Mouse (Mus musculus): ENCODE data around the gene Atp13a1.

Gene Atp13a1

GRCm38 (mm10) chr8:69801796-69802195 lies 10.8 kb downstream of the Atp13a1 start:
- no peak for DNase-seq

DNA sequence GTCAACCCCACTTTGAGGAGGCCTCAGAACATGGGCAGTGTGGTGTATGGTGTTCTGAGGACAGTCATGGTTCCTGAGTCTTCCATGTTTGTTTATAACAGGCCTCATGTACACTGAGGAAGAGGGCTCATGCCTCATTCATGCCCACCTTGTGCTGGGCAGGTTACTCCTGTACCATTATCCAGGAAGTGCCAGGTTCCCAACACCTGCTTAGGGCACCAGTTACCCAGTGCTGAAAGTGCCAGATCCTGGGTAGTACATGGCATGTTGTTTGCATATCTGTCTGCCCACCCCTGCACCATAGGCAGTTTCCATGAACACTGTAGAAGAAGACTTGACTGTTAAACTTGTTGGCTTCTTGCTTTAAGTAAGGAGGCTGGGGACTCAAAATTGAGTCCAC lies 11.3 kb downstream of the Atp13a1 start:
- DNase-seq, result no peak

DNA sequence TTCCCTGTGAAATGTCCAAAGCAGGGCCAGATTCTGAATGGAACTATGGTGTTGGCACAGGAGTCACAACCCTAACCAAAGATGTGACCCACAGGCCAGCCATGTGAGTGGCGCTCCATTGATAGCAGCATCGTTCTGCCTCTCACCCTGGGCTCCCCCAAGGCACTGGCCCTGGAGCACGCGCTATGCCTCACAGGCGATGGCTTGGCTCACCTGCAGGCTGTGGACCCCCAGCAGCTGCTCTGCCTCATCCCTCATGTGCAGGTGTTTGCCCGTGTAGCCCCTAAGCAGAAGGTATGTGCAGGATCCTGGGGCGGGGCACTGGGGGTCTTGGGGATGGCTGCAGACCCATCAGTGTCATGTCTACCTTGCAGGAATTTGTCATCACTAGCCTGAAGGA lies 12.4 kb downstream of the Atp13a1 start:
- DNase-seq, result no peak

- no peak for DNase-seq
Observed at GRCm38 (mm10) chr8:69804537-69804936, 13.6 kb downstream of the Atp13a1 start.

GRCm38 (mm10) chr8:69805086-69805485 lies 14.1 kb downstream of the Atp13a1 start:
- no peak for DNase-seq

DNA sequence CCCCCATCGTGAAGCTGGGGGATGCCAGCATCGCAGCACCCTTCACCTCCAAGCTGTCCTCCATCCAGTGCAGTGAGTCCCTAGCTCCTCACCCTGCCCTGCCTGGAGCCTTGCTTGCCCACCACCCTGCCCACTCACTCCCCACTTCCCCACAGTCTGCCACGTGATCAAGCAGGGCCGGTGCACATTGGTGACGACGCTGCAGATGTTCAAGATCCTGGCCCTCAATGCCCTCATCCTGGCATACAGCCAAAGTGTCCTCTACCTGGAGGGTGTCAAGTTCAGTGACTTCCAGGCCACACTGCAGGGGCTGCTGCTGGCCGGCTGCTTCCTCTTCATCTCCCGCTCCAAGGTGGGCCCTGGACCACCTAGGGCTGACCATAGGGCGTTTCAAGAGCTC lies 14.5 kb downstream of the Atp13a1 start:
- no peak for DNase-seq

DNA sequence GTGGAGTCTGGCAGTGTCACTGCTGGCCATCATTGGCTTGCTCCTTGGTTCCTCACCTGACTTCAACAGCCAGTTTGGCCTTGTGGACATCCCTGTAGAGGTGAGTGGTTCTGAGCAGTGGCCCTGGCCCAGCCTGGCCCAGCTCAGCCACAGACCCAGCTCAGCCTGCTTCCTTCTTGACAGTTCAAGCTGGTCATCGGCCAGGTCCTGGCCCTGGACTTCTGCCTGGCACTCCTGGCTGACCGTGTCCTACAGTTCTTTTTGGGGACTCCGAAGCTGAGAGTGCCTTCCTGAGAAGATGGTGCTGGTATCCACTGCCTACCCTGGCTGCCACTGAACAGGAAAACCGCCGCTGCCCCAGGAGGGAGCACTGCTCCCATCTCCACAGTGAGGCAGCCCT lies 16.3 kb downstream of the Atp13a1 start:
- no peak for DNase-seq

- DNase-seq, result no peak
Observed at GRCm38 (mm10) chr8:69808094-69808863, 17.3 kb downstream of the Atp13a1 start, which contains the start of gene Gmip. Gmip (plus strand) TSS chr8:69808679.

DNA sequence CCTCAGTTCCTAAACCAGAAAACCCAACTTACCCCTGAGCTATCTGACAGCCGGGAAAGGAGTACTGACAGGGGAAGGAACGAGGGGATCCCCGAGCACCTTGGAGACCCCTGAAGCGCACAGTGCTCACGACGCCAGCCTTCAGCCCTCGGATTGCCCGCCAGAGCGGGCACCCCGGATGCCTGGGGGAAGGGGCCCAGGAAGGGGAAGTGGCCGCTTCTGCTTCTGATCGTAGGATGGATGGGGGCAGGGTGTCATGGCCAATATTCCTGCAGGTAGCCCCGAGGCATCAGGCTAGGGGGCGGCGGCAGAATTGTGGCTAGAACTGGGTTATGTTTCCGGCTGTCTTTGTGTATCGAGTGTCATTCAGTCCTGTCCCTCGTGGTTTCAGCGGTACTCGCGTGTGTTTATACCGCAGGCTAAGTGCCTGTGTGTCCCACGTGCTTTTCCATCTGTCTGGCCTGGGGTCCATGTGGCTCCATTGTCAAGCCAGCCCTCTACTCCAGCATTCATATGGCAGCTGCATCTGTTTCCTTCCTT lies 18.0 kb downstream of the Atp13a1 start:
- DNase-seq, result no peak

DNA sequence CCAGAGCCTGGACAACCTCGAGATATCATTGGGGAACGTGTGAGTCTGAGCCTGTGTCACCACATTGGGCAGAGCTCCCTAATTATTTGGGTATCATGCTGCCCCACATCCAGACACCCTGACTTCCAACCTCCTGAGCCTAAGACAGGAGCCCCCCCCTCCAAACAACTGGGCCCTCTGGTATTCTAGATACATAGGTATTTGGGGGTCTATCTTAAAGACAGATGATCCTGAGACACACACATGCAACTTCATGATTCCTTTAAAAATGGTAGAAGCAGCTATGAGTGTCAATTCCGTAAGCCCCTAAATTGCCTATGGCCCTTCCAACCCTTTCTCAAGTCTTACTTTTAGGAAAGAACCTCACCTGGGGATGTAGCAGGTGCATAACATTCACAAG lies 18.9 kb downstream of the Atp13a1 start:
- no peak for DNase-seq

DNA sequence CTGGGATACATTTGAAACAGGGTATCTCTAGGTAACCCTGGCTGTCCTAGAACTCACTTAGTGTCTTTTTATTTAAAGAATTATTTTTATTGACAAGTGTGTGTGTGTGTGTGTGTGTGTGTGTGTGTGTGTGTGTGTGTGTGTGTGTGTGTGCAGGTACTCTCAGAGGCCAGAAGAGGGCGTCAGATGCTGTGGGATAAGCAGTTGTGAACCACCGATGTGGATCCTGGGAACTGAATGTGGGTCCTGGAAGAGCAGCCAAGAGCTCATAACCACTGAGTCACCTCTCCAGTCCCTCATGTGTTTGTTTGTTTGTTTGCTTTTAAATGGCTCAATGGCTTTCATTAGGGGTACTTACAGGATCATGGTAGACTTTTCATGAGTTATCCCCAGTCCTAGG lies 23.9 kb downstream of the Atp13a1 start:
- DNase-seq, result no peak

GRCm38 (mm10) chr8:69815396-69815795 lies 24.4 kb downstream of the Atp13a1 start:
- DNase-seq, result no peak

GRCm38 (mm10) chr8:69820466-69820865 lies 29.5 kb downstream of the Atp13a1 start:
- DNase-seq, result no peak

- no peak for DNase-seq
Observed at GRCm38 (mm10) chr8:69821971-69822385, 31.0 kb downstream of the Atp13a1 start.

- no peak for DNase-seq
Observed at GRCm38 (mm10) chr8:69822386-69823191, 31.6 kb downstream of the Atp13a1 start, which contains the start of gene Lpar2. Lpar2 (plus strand) TSS chr8:69822429.

DNA sequence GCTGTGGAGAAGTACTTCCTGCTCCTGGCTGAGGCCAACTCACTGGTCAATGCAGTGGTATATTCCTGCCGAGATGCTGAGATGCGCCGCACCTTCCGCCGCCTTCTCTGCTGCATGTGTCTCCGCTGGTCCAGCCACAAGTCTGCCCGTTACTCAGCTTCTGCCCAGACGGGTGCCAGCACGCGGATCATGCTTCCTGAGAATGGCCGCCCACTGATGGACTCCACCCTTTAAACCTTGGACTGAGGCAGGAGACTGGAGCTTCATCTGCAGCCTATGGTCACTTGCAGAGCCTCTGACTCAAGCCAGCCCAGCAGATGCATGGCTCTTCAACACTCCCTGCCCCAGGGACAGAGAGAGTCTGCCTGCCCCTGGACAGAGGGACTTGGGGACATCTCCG lies 35.4 kb downstream of the Atp13a1 start:
- DNase-seq, result no peak

- peak; percentile 86 for DNase-seq
Observed at GRCm38 (mm10) chr8:69832298-69832853, 41.4 kb downstream of the Atp13a1 start, which contains the start of gene Pbx4. Pbx4 (plus strand) TSS chr8:69832491.

DNA sequence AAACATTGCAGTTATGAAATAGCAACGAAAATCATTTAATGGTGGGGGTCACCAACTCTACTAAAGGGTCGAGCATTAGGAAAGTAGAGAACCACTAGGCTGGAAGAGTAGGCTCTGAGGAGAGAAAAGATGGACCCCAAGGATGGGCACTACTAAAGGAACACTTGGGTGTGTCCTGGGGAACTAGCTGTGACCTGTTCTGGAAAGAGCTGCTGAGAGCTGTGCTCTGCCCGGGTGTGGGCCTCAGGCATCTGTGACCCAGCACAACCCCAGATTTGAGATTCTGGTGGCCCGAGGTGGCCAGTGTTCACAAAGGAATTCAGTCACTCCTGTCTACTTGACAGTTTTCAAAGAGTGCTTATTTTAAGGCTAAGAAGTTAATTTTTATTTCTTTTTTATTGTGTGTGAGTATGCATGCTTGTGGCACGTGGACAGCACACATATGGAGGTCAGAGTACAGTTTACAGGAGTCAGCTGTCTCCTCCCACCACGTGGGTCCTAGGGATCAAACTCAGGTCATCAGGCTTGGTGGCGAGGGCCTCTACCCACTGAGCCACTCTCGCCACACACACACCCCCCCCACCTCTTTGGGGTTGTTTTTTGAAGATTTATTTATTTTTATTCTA lies 46.2 kb downstream of the Atp13a1 start:
- DNase-seq, result no peak

- no peak for DNase-seq
Observed at GRCm38 (mm10) chr8:69847167-69848065, 56.5 kb downstream of the Atp13a1 start.

DNA sequence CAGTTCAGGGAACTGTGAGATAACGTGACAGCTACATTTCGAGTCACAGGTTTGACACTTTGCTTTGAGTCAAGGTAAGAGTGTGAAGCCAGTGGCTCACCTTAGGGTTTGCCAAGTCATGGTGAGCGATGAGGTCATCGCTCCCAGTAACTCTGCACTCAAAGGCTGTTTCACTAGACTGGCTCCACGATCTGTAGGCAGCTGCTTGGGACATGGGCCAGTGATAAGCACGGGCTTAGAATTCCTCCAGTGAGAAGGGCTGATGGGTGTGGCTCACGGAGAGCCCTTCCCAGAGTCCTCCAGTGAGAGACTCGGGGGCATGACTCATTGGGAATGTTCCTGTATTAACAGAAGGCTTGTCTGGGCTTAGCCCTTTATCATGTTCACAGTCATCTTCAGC lies 58.0 kb downstream of the Atp13a1 start:
- DNase-seq, result no peak

DNA sequence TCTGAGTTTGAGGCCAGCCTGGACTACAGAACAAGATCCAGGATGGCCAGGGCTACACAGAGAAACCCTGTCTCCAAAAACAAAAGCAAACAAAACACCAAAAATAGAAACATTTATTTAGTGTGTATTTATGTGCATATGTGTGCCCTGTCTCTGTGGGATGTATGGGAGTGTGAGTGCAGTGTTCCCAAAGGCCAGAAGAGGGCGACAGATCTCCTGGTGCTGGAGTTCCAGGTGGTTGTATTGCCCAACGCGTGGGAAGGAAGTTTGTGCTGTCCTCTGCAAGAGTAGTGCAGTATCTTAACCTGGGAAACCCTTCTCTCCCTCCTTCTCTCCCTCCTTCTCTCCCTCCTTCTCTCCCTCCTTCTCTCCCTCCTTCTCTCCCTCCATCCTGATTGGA lies 58.9 kb downstream of the Atp13a1 start:
- no peak for DNase-seq
